Mouse (Mus musculus): ENCODE measurements around the gene Cdk11b. TPM values are rescaled to one million over a fixed set of nuclear protein-coding genes. Genes with fewer than 3 reads are reported as not detected.

Cdk11b gene
- polyA plus RNA-seq, 1 experiment from 2014 or later, result 84.0 TPM

GRCm38 (mm10) chr4:155589356-155589755, 35.3 kb upstream of the Cdk11b start:
- Histone ChIP-seq H3K27me3 (ENCODE audit: control insufficient read depth, insufficient read depth, low read length) (no peaks in the 10 kb centered on the region), H3K9me3 (ENCODE audit: control insufficient read depth, low read length) (no peaks in the 10 kb centered on the region), H3K4me1 (replicated peaks; ENCODE audit: control insufficient read depth, insufficient read depth, low read length) (no peaks in the 10 kb centered on the region), H3K4me2 (ENCODE audit: low read depth, low read length, severe bottlenecking) (no peak overlapping the region), H3K4me3 (ENCODE audit: low read depth, low read length) (no peak overlapping the region), H3K27ac (ENCODE audit: low read depth, low read length) (no peak overlapping the region), H3K36me3 (ENCODE audit: control insufficient read depth, insufficient read depth, low read length) (peaks cover 3% of the 10 kb centered on the region; the same call in 1 of the 2 replicates), H3K9ac (ENCODE audit: low read length) (no peak overlapping the region)
- 95% methylated on average over 5 of the region's 5 CpGs for WGBS
- ATAC-seq (replicated peaks; ENCODE audit: low FRiP score) (no peak), DNase-seq (ENCODE audit: low spot score) (no peak)

- H3K27ac ChIP-seq (ENCODE audit: low read depth, low read length), result no peak overlapping the region
- DNase-seq (ENCODE audit: low spot score) (no peak), ATAC-seq (replicated peaks; ENCODE audit: low FRiP score) (no peak)
- H3K4me3 ChIP-seq (ENCODE audit: low read depth, low read length), result no peak overlapping the region
- H3K4me1 ChIP-seq (replicated peaks; ENCODE audit: control insufficient read depth, insufficient read depth, low read length), result no peaks in the 10 kb centered on the region
- H3K4me2 ChIP-seq (ENCODE audit: low read depth, low read length, severe bottlenecking), result no peak overlapping the region
- H3K9ac ChIP-seq (ENCODE audit: low read length), result no peak overlapping the region
- H3K36me3 ChIP-seq (ENCODE audit: control insufficient read depth, insufficient read depth, low read length), result peaks cover 3% of the 10 kb centered on the region; the same call in 1 of the 2 replicates
- 88% methylated on average over 7 of the region's 7 CpGs for WGBS
- no peaks in the 10 kb centered on the region for H3K27me3 ChIP-seq (ENCODE audit: control insufficient read depth, insufficient read depth, low read length)
- H3K9me3 ChIP-seq (ENCODE audit: control insufficient read depth, low read length), result no peaks in the 10 kb centered on the region
Observed at GRCm38 (mm10) chr4:155591012-155591719, 33.5 kb upstream of the Cdk11b start.

GRCm38 (mm10) chr4:155593780-155594179, 30.9 kb upstream of the Cdk11b start:
- no peak for ATAC-seq (replicated peaks; ENCODE audit: low FRiP score)

GRCm38 (mm10) chr4:155595777-155596176, 28.9 kb upstream of the Cdk11b start:
- no peaks in the 10 kb centered on the region for H3K9me3 ChIP-seq (ENCODE audit: control insufficient read depth, low read length)
- no peaks in the 10 kb centered on the region for H3K27me3 ChIP-seq (ENCODE audit: control insufficient read depth, insufficient read depth, low read length)
- no peak overlapping the region for H3K9ac ChIP-seq (ENCODE audit: low read length)
- no peak overlapping the region for H3K4me2 ChIP-seq (ENCODE audit: low read depth, low read length, severe bottlenecking)
- DNase-seq (ENCODE audit: low spot score) (no peak), ATAC-seq (replicated peaks; ENCODE audit: low FRiP score) (no peak)
- no peaks in the 10 kb centered on the region for H3K36me3 ChIP-seq (ENCODE audit: control insufficient read depth, insufficient read depth, low read length)
- WGBS, result 87% methylated on average over 3 of the region's 3 CpGs
- no peaks in the 10 kb centered on the region for H3K4me1 ChIP-seq (replicated peaks; ENCODE audit: control insufficient read depth, insufficient read depth, low read length)
- H3K27ac ChIP-seq (ENCODE audit: low read depth, low read length), result no peak overlapping the region
- no peak overlapping the region for H3K4me3 ChIP-seq (ENCODE audit: low read depth, low read length)

More at GRCm38 (mm10) chr4:155593780-155594179, 30.9 kb upstream of the Cdk11b start:
- H3K27me3 ChIP-seq (ENCODE audit: control insufficient read depth, insufficient read depth, low read length), result no peaks in the 10 kb centered on the region
- H3K9ac ChIP-seq (ENCODE audit: low read length), result no peak overlapping the region
- no peaks in the 10 kb centered on the region for H3K4me1 ChIP-seq (replicated peaks; ENCODE audit: control insufficient read depth, insufficient read depth, low read length)
- H3K36me3 ChIP-seq (ENCODE audit: control insufficient read depth, insufficient read depth, low read length), result peaks cover 3% of the 10 kb centered on the region; the same call in 1 of the 2 replicates
- no peak for DNase-seq (ENCODE audit: low spot score)
- H3K4me2 ChIP-seq (ENCODE audit: low read depth, low read length, severe bottlenecking), result no peak overlapping the region
- H3K27ac ChIP-seq (ENCODE audit: low read depth, low read length), result no peak overlapping the region
- no peak overlapping the region for H3K4me3 ChIP-seq (ENCODE audit: low read depth, low read length)
- no peaks in the 10 kb centered on the region for H3K9me3 ChIP-seq (ENCODE audit: control insufficient read depth, low read length)
- 74% methylated on average over 1 of the region's 1 CpGs for WGBS

- WGBS, result 82% methylated on average over 5 of the region's 5 CpGs
- H3K4me1 ChIP-seq (replicated peaks; ENCODE audit: control insufficient read depth, insufficient read depth, low read length), result no peaks in the 10 kb centered on the region
- H3K9ac ChIP-seq (ENCODE audit: low read length), result no peak overlapping the region
- DNase-seq (ENCODE audit: low spot score) (no peak), ATAC-seq (replicated peaks; ENCODE audit: low FRiP score) (no peak)
- no peak overlapping the region for H3K4me2 ChIP-seq (ENCODE audit: low read depth, low read length, severe bottlenecking)
- H3K36me3 ChIP-seq (ENCODE audit: control insufficient read depth, insufficient read depth, low read length), result no peaks in the 10 kb centered on the region
- no peaks in the 10 kb centered on the region for H3K9me3 ChIP-seq (ENCODE audit: control insufficient read depth, low read length)
- H3K27me3 ChIP-seq (ENCODE audit: control insufficient read depth, insufficient read depth, low read length), result no peaks in the 10 kb centered on the region
- H3K4me3 ChIP-seq (ENCODE audit: low read depth, low read length), result no peak overlapping the region
- H3K27ac ChIP-seq (ENCODE audit: low read depth, low read length), result no peak overlapping the region
Observed at GRCm38 (mm10) chr4:155596606-155597005, 28.0 kb upstream of the Cdk11b start.

- ATAC-seq (replicated peaks; ENCODE audit: low FRiP score) (no peak), DNase-seq (ENCODE audit: low spot score) (no peak)
Observed at GRCm38 (mm10) chr4:155598536-155598935, 26.1 kb upstream of the Cdk11b start.

GRCm38 (mm10) chr4:155599901-155600825, 24.5 kb upstream of the Cdk11b start:
- Histone ChIP-seq H3K27ac (ENCODE audit: low read depth, low read length) (peak overlapping the region; percentile 95; the same call in 1 of the 2 replicates), H3K4me2 (ENCODE audit: low read depth, low read length, severe bottlenecking) (peak overlapping the region; percentile 89), H3K9me3 (ENCODE audit: control insufficient read depth, low read length) (no peaks in the 10 kb centered on the region), H3K36me3 (ENCODE audit: control insufficient read depth, insufficient read depth, low read length) (no peaks in the 10 kb centered on the region), H3K27me3 (ENCODE audit: control insufficient read depth, insufficient read depth, low read length) (no peaks in the 10 kb centered on the region), H3K9ac (ENCODE audit: low read length) (peak overlapping the region; percentile 86), H3K4me3 (ENCODE audit: low read depth, low read length) (peak overlapping the region; percentile 92), H3K4me1 (replicated peaks; ENCODE audit: control insufficient read depth, insufficient read depth, low read length) (no peaks in the 10 kb centered on the region; the same call in 1 of the 2 replicates)
- WGBS, result 90% methylated on average over 10 of the region's 11 CpGs
- DNase-seq (ENCODE audit: low spot score), result no peak
- no peak for ATAC-seq (replicated peaks; ENCODE audit: low FRiP score)

More at GRCm38 (mm10) chr4:155598536-155598935, 26.1 kb upstream of the Cdk11b start:
- Histone ChIP-seq H3K36me3 (ENCODE audit: control insufficient read depth, insufficient read depth, low read length) (no peaks in the 10 kb centered on the region), H3K4me3 (ENCODE audit: low read depth, low read length) (no peak overlapping the region), H3K4me2 (ENCODE audit: low read depth, low read length, severe bottlenecking) (no peak overlapping the region), H3K4me1 (replicated peaks; ENCODE audit: control insufficient read depth, insufficient read depth, low read length) (no peaks in the 10 kb centered on the region; the same call in 1 of the 2 replicates), H3K9ac (ENCODE audit: low read length) (no peak overlapping the region), H3K27ac (ENCODE audit: low read depth, low read length) (no peak overlapping the region), H3K9me3 (ENCODE audit: control insufficient read depth, low read length) (no peaks in the 10 kb centered on the region), H3K27me3 (ENCODE audit: control insufficient read depth, insufficient read depth, low read length) (no peaks in the 10 kb centered on the region)
- WGBS, result 25% methylated on average over 20 of the region's 20 CpGs

GRCm38 (mm10) chr4:155601091-155601996, 23.3 kb upstream of the Cdk11b start, which contains the start of gene Slc35e2:
Gene Slc35e2, plus strand, starts transcription at chr4:155601416.
- peak within 1 kb of the TSS; percentile 89 for H3K4me2 ChIP-seq (ENCODE audit: low read depth, low read length, severe bottlenecking)
- WGBS, result under 1% methylated on average over 58 of the region's 65 CpGs
- H3K36me3 ChIP-seq (ENCODE audit: control insufficient read depth, insufficient read depth, low read length), result no peaks in the 10 kb centered on the region; the same call in 1 of the 2 replicates
- peak within 1 kb of the TSS; percentile 92 for H3K4me3 ChIP-seq (ENCODE audit: low read depth, low read length)
- no peaks in the 10 kb centered on the region for H3K9me3 ChIP-seq (ENCODE audit: control insufficient read depth, low read length)
- H3K9ac ChIP-seq (ENCODE audit: low read length), result peak within 1 kb of the TSS; percentile 86
- peak; percentile 99 for DNase-seq (ENCODE audit: low spot score)
- H3K27ac ChIP-seq (ENCODE audit: low read depth, low read length), result peak within 1 kb of the TSS; percentile 95
- no peaks in the 10 kb centered on the region for H3K27me3 ChIP-seq (ENCODE audit: control insufficient read depth, insufficient read depth, low read length)
- peak; percentile 93 for ATAC-seq (replicated peaks; ENCODE audit: low FRiP score)
- H3K4me1 ChIP-seq (replicated peaks; ENCODE audit: control insufficient read depth, insufficient read depth, low read length), result no peaks in the 10 kb centered on the region; the same call in 1 of the 2 replicates
